Mouse (Mus musculus) megakaryocyte, embryonic 14.5 days (primary cell): ENCODE results near the gene Phlda3.

Experiments
- FLI1 ChIP-seq: IDR thresholded peaks from 2 replicates; pipeline ENCODE4 v1.6.1; 2012; ENCODE audit warnings: low read length, inconsistent platforms, mixed read lengths
- GATA1 ChIP-seq: IDR thresholded peaks from 3 replicates; pipeline ENCODE4 v1.6.1; 2012; ENCODE audit warnings: mixed read lengths, low read length, inconsistent platforms, borderline replicate concordance

- TF ChIP-seq GATA1 (no peak), FLI1 (no peak)
Observed at GRCm38 (mm10) chr1:135777046-135777445, 11.1 kb downstream of the Phlda3 start.
